Mouse (Mus musculus): ENCODE data around the gene Epb41l5.

DNA sequence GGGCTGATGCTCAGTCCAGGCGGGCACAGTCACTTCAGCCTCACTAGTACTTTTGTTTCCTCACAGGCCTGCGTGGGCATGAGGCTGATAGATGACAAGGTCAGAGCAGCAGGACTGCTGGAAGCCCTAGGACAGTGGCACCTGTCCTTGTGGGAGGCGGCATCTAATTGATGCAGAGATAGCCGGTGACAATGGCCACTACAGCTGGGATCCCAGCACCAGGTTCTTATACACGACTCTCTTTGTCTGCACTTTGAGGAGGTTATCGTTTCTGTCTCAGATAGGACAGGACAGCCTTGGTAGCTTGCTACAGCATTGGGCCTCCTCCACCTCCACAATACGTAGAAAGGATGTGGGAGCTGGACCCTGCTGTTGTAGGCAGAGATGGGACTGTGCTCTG is 125.4 kb downstream of the Epb41l5 start:
- TF ChIP-seq POLR2A (IDR thresholded peaks at IDR 0.05; ENCODE audit: borderline replicate concordance, extremely low read depth, low read depth, low read length): no peak
- TF ChIP-seq CTCF (IDR thresholded peaks at IDR 0.05; ENCODE audit: insufficient read depth, low read length): no peak

Measured in lung, adult 2 months (tissue).